Mouse (Mus musculus): ENCODE data around the gene D8Ertd738e.

The D8Ertd738e gene

GRCm38 (mm10) chr8:84202938-84203917 is 46.3 kb downstream of the D8Ertd738e start:
- peak; percentile 59 for DNase-seq (ENCODE audit: low spot score)

- no peak for DNase-seq (ENCODE audit: low spot score)
These were observed 47.1 kb downstream of the D8Ertd738e start for GRCm38 (mm10) chr8:84202466-84202865.

- no peak for DNase-seq (ENCODE audit: low spot score)
These were observed 47.8 kb downstream of the D8Ertd738e start for GRCm38 (mm10) chr8:84201545-84202245.

GRCm38 (mm10) chr8:84200652-84201544 is 48.6 kb downstream of the D8Ertd738e start:
- no peak for DNase-seq (ENCODE audit: low spot score)

GRCm38 (mm10) chr8:84200126-84200555 is 49.4 kb downstream of the D8Ertd738e start:
- no peak for DNase-seq (ENCODE audit: low spot score)

GRCm38 (mm10) chr8:84199348-84200125 is 50.0 kb downstream of the D8Ertd738e start:
- no peak for DNase-seq (ENCODE audit: low spot score)

- DNase-seq (ENCODE audit: low spot score): no peak
These were observed 50.6 kb downstream of the D8Ertd738e start for GRCm38 (mm10) chr8:84198871-84199270.

- DNase-seq (ENCODE audit: low spot score): peak; percentile 85
These were observed 51.4 kb downstream of the D8Ertd738e start for GRCm38 (mm10) chr8:84197922-84198774.

GRCm38 (mm10) chr8:84197141-84197921 is 52.2 kb downstream of the D8Ertd738e start:
- DNase-seq (ENCODE audit: low spot score): peak; percentile 89

Data from retina, embryonic 14.5 days (tissue).